Mouse (Mus musculus): ENCODE measurements around the gene Bag1.
"Not testable (repeated sequence)": the region's sequence is repeated elsewhere in the genome, so short reads cannot be mapped to it uniquely, and the experiment has no call there.

Bag1 gene

GRCm38 (mm10) chr4:40936175-40936839 is 11.8 kb downstream of the Bag1 start:
- DNase-seq (ENCODE audit: low spot score in 2 of 2) = peak in 1 of 2 experiments; percentile 8

GRCm38 (mm10) chr4:40934369-40934768 is 13.7 kb downstream of the Bag1 start:
- DNase-seq (ENCODE audit: low spot score in 2 of 2) = not testable (repeated sequence)

GRCm38 (mm10) chr4:40933694-40934093 is 14.4 kb downstream of the Bag1 start:
- no peak for DNase-seq (ENCODE audit: low spot score in 2 of 2)

- no peak for DNase-seq (ENCODE audit: low spot score in 2 of 2)
These were observed 19.0 kb downstream of the Bag1 start for GRCm38 (mm10) chr4:40929046-40929445.

GRCm38 (mm10) chr4:40925568-40925967 is 22.5 kb downstream of the Bag1 start:
- DNase-seq (ENCODE audit: low spot score in 2 of 2) = no peak

GRCm38 (mm10) chr4:40923087-40923651 is 24.9 kb downstream of the Bag1 start:
- DNase-seq (ENCODE audit: low spot score in 2 of 2) = no peak

- no peak for DNase-seq (ENCODE audit: low spot score in 2 of 2)
These were observed 26.8 kb downstream of the Bag1 start for GRCm38 (mm10) chr4:40921288-40921687.

- DNase-seq (ENCODE audit: low spot score in 2 of 2) = no peak
These were observed 27.5 kb downstream of the Bag1 start for GRCm38 (mm10) chr4:40920576-40920975.

GRCm38 (mm10) chr4:40919785-40920184 is 28.3 kb downstream of the Bag1 start, which contains the start of gene Spink4:
Gene Spink4, plus strand, starts transcription at chr4:40920052.
- peak in 1 of 2 experiments; percentile 4 for DNase-seq (ENCODE audit: low spot score in 2 of 2)

- DNase-seq (ENCODE audit: low spot score in 2 of 2) = no peak
These were observed 31.4 kb downstream of the Bag1 start for GRCm38 (mm10) chr4:40916592-40917155.

GRCm38 (mm10) chr4:40915947-40916346 is 32.1 kb downstream of the Bag1 start:
- DNase-seq (ENCODE audit: low spot score in 2 of 2) = no peak

GRCm38 (mm10) chr4:40914287-40914867 is 33.7 kb downstream of the Bag1 start:
- no peak for DNase-seq (ENCODE audit: low spot score in 2 of 2)

GRCm38 (mm10) chr4:40908261-40908969 is 39.7 kb downstream of the Bag1 start:
- no peak for DNase-seq (ENCODE audit: low spot score in 2 of 2)

- DNase-seq (ENCODE audit: low spot score in 2 of 2) = peak in 1 of 2 experiments; percentile 13
These were observed 41.8 kb downstream of the Bag1 start for GRCm38 (mm10) chr4:40906298-40906697.

GRCm38 (mm10) chr4:40900612-40901011 is 47.5 kb downstream of the Bag1 start:
- DNase-seq (ENCODE audit: low spot score in 2 of 2) = no peak

GRCm38 (mm10) chr4:40900071-40900470 is 48.0 kb downstream of the Bag1 start:
- no peak for DNase-seq (ENCODE audit: low spot score in 2 of 2)

GRCm38 (mm10) chr4:40899264-40899663 is 48.8 kb downstream of the Bag1 start:
- no peak for DNase-seq (ENCODE audit: low spot score in 2 of 2)

- DNase-seq (ENCODE audit: low spot score in 2 of 2) = no peak
These were observed 49.5 kb downstream of the Bag1 start for GRCm38 (mm10) chr4:40898476-40899044.

- no peak for DNase-seq (ENCODE audit: low spot score in 2 of 2)
These were observed 52.4 kb downstream of the Bag1 start for GRCm38 (mm10) chr4:40895646-40896045.

- no peak for DNase-seq (ENCODE audit: low spot score in 2 of 2)
These were observed 53.0 kb downstream of the Bag1 start for GRCm38 (mm10) chr4:40895118-40895517.

GRCm38 (mm10) chr4:40891206-40891605 is 56.9 kb downstream of the Bag1 start:
- DNase-seq (ENCODE audit: low spot score in 2 of 2) = no peak

GRCm38 (mm10) chr4:40889983-40890382 is 58.1 kb downstream of the Bag1 start:
- DNase-seq (ENCODE audit: low spot score in 2 of 2) = no peak
